Mouse (Mus musculus): ENCODE measurements at regions not wholly inside any gene's neighbourhood (a gene's known extent, or its start where the extent isn't known, plus 50 kb on each side); places are given as distances from the start of the nearest gene placed in this dataset.

GRCm38 (mm10) chr4:81005507-81006328, 95.3 kb downstream of the Lurap1l start:
- no peak overlapping the region for H3K27ac ChIP-seq (ENCODE audit: insufficient read depth, low read depth, low read length)
- TF ChIP-seq CTCF (IDR thresholded peaks at IDR 0.05; ENCODE audit: low read depth, low read length): no peak
- H3K4me1 ChIP-seq (ENCODE audit: control insufficient read depth, insufficient read depth, low read length): no peaks in the 10 kb centered on the region
- no peak overlapping the region for H3K4me3 ChIP-seq (ENCODE audit: insufficient read depth, low read length)

GRCm38 (mm10) chr4:81006546-81006945, 96.1 kb downstream of the Lurap1l start:
- no peak overlapping the region for H3K27ac ChIP-seq (ENCODE audit: insufficient read depth, low read depth, low read length)
- TF ChIP-seq CTCF (IDR thresholded peaks at IDR 0.05; ENCODE audit: low read depth, low read length): no peak
- TF ChIP-seq POLR2A (IDR thresholded peaks at IDR 0.05; ENCODE audit: borderline replicate concordance, low read depth, low read length): no peak
- H3K4me3 ChIP-seq (ENCODE audit: insufficient read depth, low read length): no peak overlapping the region
- H3K4me1 ChIP-seq (ENCODE audit: control insufficient read depth, insufficient read depth, low read length): no peaks in the 10 kb centered on the region

GRCm38 (mm10) chr4:81021850-81022249, 111.4 kb downstream of the Lurap1l start:
- Histone ChIP-seq H3K4me1 (ENCODE audit: control insufficient read depth, insufficient read depth, low read length) (no peaks in the 10 kb centered on the region), H3K27ac (ENCODE audit: insufficient read depth, low read depth, low read length) (no peak overlapping the region), H3K4me3 (ENCODE audit: insufficient read depth, low read length) (no peak overlapping the region)
- TF ChIP-seq POLR2A (IDR thresholded peaks at IDR 0.05; ENCODE audit: borderline replicate concordance, low read depth, low read length): no peak
- TF ChIP-seq CTCF (IDR thresholded peaks at IDR 0.05; ENCODE audit: low read depth, low read length): no peak

GRCm38 (mm10) chr4:81023436-81023983, 113.1 kb downstream of the Lurap1l start:
- H3K4me3 ChIP-seq (ENCODE audit: insufficient read depth, low read length): no peak overlapping the region
- no peaks in the 10 kb centered on the region for H3K4me1 ChIP-seq (ENCODE audit: control insufficient read depth, insufficient read depth, low read length)
- no peak for TF ChIP-seq POLR2A (IDR thresholded peaks at IDR 0.05; ENCODE audit: borderline replicate concordance, low read depth, low read length)
- no peak for TF ChIP-seq CTCF (IDR thresholded peaks at IDR 0.05; ENCODE audit: low read depth, low read length)
- no peak overlapping the region for H3K27ac ChIP-seq (ENCODE audit: insufficient read depth, low read depth, low read length)

- Histone ChIP-seq H3K4me3 (ENCODE audit: insufficient read depth, low read length) (no peak overlapping the region), H3K4me1 (ENCODE audit: control insufficient read depth, insufficient read depth, low read length) (no peaks in the 10 kb centered on the region), H3K27ac (ENCODE audit: insufficient read depth, low read depth, low read length) (no peak overlapping the region)
- TF ChIP-seq CTCF (IDR thresholded peaks at IDR 0.05; ENCODE audit: low read depth, low read length) (no peak), POLR2A (IDR thresholded peaks at IDR 0.05; ENCODE audit: borderline replicate concordance, low read depth, low read length) (no peak)
Measured at GRCm38 (mm10) chr4:81027558-81027957, 117.1 kb downstream of the Lurap1l start.

- Histone ChIP-seq H3K4me1 (ENCODE audit: control insufficient read depth, insufficient read depth, low read length) (no peaks in the 10 kb centered on the region), H3K4me3 (ENCODE audit: insufficient read depth, low read length) (no peak overlapping the region), H3K27ac (ENCODE audit: insufficient read depth, low read depth, low read length) (no peak overlapping the region)
- TF ChIP-seq POLR2A (IDR thresholded peaks at IDR 0.05; ENCODE audit: borderline replicate concordance, low read depth, low read length) (no peak), CTCF (IDR thresholded peaks at IDR 0.05; ENCODE audit: low read depth, low read length) (no peak)
Measured at GRCm38 (mm10) chr4:81030671-81031070, 120.2 kb downstream of the Lurap1l start.

GRCm38 (mm10) chr4:81037336-81037902, 127.0 kb downstream of the Lurap1l start:
- Histone ChIP-seq H3K4me3 (ENCODE audit: insufficient read depth, low read length) (no peak overlapping the region), H3K27ac (ENCODE audit: insufficient read depth, low read depth, low read length) (no peak overlapping the region), H3K4me1 (ENCODE audit: control insufficient read depth, insufficient read depth, low read length) (no peaks in the 10 kb centered on the region)
- no peak for TF ChIP-seq CTCF (IDR thresholded peaks at IDR 0.05; ENCODE audit: low read depth, low read length)
- TF ChIP-seq POLR2A (IDR thresholded peaks at IDR 0.05; ENCODE audit: borderline replicate concordance, low read depth, low read length): no peak

- H3K27ac ChIP-seq (ENCODE audit: insufficient read depth, low read depth, low read length): no peak overlapping the region
- no peak overlapping the region for H3K4me3 ChIP-seq (ENCODE audit: insufficient read depth, low read length)
- no peaks in the 10 kb centered on the region for H3K4me1 ChIP-seq (ENCODE audit: control insufficient read depth, insufficient read depth, low read length)
- TF ChIP-seq POLR2A (IDR thresholded peaks at IDR 0.05; ENCODE audit: borderline replicate concordance, low read depth, low read length): no peak
- TF ChIP-seq CTCF (IDR thresholded peaks at IDR 0.05; ENCODE audit: low read depth, low read length): no peak
Measured at GRCm38 (mm10) chr4:81058227-81058626, 147.8 kb downstream of the Lurap1l start.

- Histone ChIP-seq H3K27ac (ENCODE audit: insufficient read depth, low read depth, low read length) (no peak overlapping the region), H3K4me1 (ENCODE audit: control insufficient read depth, insufficient read depth, low read length) (no peaks in the 10 kb centered on the region), H3K4me3 (ENCODE audit: insufficient read depth, low read length) (no peak overlapping the region)
- TF ChIP-seq CTCF (IDR thresholded peaks at IDR 0.05; ENCODE audit: low read depth, low read length): no peak
- TF ChIP-seq POLR2A (IDR thresholded peaks at IDR 0.05; ENCODE audit: borderline replicate concordance, low read depth, low read length): no peak
Measured at GRCm38 (mm10) chr4:81058809-81059208, 148.4 kb downstream of the Lurap1l start.

GRCm38 (mm10) chr4:81059356-81059755, 148.9 kb downstream of the Lurap1l start:
- H3K27ac ChIP-seq (ENCODE audit: insufficient read depth, low read depth, low read length): no peak overlapping the region
- no peak for TF ChIP-seq POLR2A (IDR thresholded peaks at IDR 0.05; ENCODE audit: borderline replicate concordance, low read depth, low read length)
- no peak for TF ChIP-seq CTCF (IDR thresholded peaks at IDR 0.05; ENCODE audit: low read depth, low read length)
- H3K4me3 ChIP-seq (ENCODE audit: insufficient read depth, low read length): no peak overlapping the region

More at GRCm38 (mm10) chr4:81059356-81059755, 148.9 kb downstream of the Lurap1l start:
- H3K4me1 ChIP-seq (ENCODE audit: control insufficient read depth, insufficient read depth, low read length): no peaks in the 10 kb centered on the region
